Mouse (Mus musculus) midbrain, embryonic 12.5 days (tissue): Measurements from ENCODE around the gene Phox2a. TPM values are rescaled to one million over a fixed set of nuclear protein-coding genes. Genes with fewer than 3 reads are reported as not detected.

Experiments used
- ATAC-seq: fragments of 200-750 bp; cut with Nextera tagmentation; 2 replicates; pipeline ENCODE4 v1.8.0; 2017; ENCODE audit warnings: low read depth, moderate TSS enrichment, moderate library complexity; ENCODE audit not compliant: low FRiP score
- H3K27ac ChIP-seq: fragments of 300-500 bp; sonication (generic); replicated peaks from 2 replicates; pipeline ENCODE4 v1.5.1; 2016; ENCODE audit warnings: mild to moderate bottlenecking
- H3K27me3 ChIP-seq: fragments of 300-500 bp; sonication (generic); 2 replicates; pipeline ENCODE4 v1.6.1; 2016; ENCODE audit warnings: mild to moderate bottlenecking
- H3K36me3 ChIP-seq: fragments of 300-500 bp; sonication (generic); 2 replicates; pipeline ENCODE4 v1.6.1; 2016
- H3K4me1 ChIP-seq: fragments of 300-500 bp; sonication (generic); 2 replicates; pipeline ENCODE4 v1.6.1; 2016
- H3K4me2 ChIP-seq: fragments of 300-500 bp; sonication (generic); replicated peaks from 2 replicates; pipeline ENCODE4 v1.6.1; 2016; ENCODE audit warnings: mild to moderate bottlenecking, moderate library complexity
- H3K4me3 ChIP-seq: fragments of 300-500 bp; sonication (generic); 2 replicates; pipeline ENCODE4 v1.5.1; 2016; ENCODE audit warnings: mild to moderate bottlenecking
- H3K9ac ChIP-seq: fragments of 300-500 bp; sonication (generic); replicated peaks from 2 replicates; pipeline ENCODE4 v1.6.1; 2016; ENCODE audit warnings: mild to moderate bottlenecking, moderate library complexity
- H3K9me3 ChIP-seq: fragments of 300-500 bp; sonication (generic); 2 replicates; pipeline ENCODE4 v1.6.1; 2016; ENCODE audit warnings: mild to moderate bottlenecking
- WGBS: fragments of 180-500 bp; shearing (Covaris S2); methylation state at CpG from one replicate; pipeline ENCODE4 v1.1.7; 2016; 5-methylcytosine and 5-hydroxymethylcytosine counted together
- polyA plus RNA-seq: library from polyadenylated mRNA; unstranded; fragments of >200 nt; fragmentation: Nextera tagmentation; extraction: Ambion mirVana; gene quantifications from 2 replicates; pipeline ENCODE4 v1.2.1, GENCODE M21; 2016

The Phox2a gene
- polyA plus RNA-seq, 1 experiment from 2014 or later = 0.43 TPM

- Histone ChIP-seq H3K36me3 (peaks cover 68% of the 10 kb centered on the region), H3K27me3 (no peaks in the 10 kb centered on the region), H3K9ac (no peak overlapping the region), H3K9me3 (no peaks in the 10 kb centered on the region), H3K27ac (no peak overlapping the region), H3K4me1 (peaks cover 19% of the 10 kb centered on the region), H3K4me3 (no peak overlapping the region), H3K4me2 (no peak overlapping the region)
- no peak for ATAC-seq
- 92% methylated on average over 8 of the region's 8 CpGs for WGBS
Measured at GRCm38 (mm10) chr7:101831437-101831836, 13.3 kb downstream of the Phox2a start.

DNA sequence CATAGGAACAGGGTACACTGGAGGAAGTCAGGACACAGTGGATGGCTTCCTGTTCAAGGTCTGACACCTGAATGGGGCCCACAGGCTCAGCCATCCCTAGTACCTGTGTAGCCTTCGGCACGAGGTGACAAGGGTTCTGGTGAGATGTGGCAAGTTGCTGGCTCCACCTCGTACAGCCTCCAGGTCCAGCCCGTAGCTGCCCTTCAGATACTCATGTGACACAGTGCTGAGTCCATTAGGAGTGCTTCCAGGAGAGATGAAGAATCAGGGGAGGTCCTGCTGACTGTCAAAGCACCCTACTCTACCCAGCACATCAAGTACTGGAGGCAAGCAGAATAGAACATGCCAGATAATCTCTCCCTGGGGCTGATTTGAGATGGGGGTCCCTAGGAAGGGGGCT lies 14.3 kb downstream of the Phox2a start:
- Histone ChIP-seq H3K9me3 (no peaks in the 10 kb centered on the region), H3K27me3 (no peaks in the 10 kb centered on the region), H3K36me3 (peaks cover 59% of the 10 kb centered on the region), H3K4me1 (peaks cover 19% of the 10 kb centered on the region), H3K4me2 (no peak overlapping the region), H3K4me3 (no peak overlapping the region), H3K9ac (no peak overlapping the region), H3K27ac (no peak overlapping the region)
- no peak for ATAC-seq
- 94% methylated on average over 4 of the region's 4 CpGs for WGBS

GRCm38 (mm10) chr7:101833352-101833751 lies 15.2 kb downstream of the Phox2a start:
- Histone ChIP-seq H3K36me3 (peaks cover 49% of the 10 kb centered on the region), H3K27ac (no peak overlapping the region; the same call in 1 of the 2 replicates)

DNA sequence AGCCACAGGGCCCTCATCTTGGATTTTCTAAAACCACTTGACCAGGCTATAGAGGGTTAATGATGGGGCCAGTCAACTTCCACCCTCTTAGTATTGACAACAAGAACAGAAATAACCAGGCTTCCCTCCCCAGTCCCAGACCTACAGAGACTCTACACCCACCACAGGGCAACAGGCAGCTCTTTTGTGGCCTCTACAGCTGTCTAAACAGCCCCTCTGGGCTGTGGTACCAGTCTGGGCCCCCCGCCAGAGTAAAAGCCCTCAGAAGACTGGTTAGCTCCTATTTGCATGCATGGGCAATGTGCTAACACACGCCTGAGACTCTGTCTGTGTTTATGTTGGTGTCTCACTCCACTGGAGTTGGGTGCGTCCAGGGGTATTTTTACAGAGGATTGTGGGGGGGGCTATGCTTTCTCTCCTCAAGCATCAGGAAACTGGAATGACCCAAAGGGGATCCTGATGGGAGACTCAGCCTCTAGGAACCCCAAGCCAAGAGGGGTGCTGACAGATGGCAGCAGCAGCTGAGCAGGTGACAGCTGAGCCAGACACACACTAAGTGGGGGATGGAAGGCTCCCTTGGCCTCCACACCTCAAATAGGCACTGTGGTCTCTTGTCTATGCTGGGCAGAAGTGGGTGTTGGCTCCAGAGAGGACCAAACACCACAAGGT lies 15.9 kb downstream of the Phox2a start:
- Histone ChIP-seq H3K4me3 (no peak overlapping the region), H3K4me1 (peaks cover 28% of the 10 kb centered on the region), H3K36me3 (peaks cover 42% of the 10 kb centered on the region), H3K9ac (no peak overlapping the region; the same call in 1 of the 2 replicates), H3K27ac (peak overlapping the region; percentile 64), H3K9me3 (no peaks in the 10 kb centered on the region), H3K27me3 (no peaks in the 10 kb centered on the region; the same call in 1 of the 2 replicates), H3K4me2 (peak overlapping the region; percentile 91)
- ATAC-seq = no peak
- 60% methylated on average over 3 of the region's 3 CpGs for WGBS

More at GRCm38 (mm10) chr7:101833352-101833751, 15.2 kb downstream of the Phox2a start:
- Histone ChIP-seq H3K4me1 (peaks cover 22% of the 10 kb centered on the region), H3K9ac (no peak overlapping the region), H3K27me3 (no peaks in the 10 kb centered on the region), H3K9me3 (no peaks in the 10 kb centered on the region), H3K4me3 (no peak overlapping the region), H3K4me2 (no peak overlapping the region)
- 69% methylated on average over 5 of the region's 5 CpGs for WGBS
- no peak for ATAC-seq

DNA sequence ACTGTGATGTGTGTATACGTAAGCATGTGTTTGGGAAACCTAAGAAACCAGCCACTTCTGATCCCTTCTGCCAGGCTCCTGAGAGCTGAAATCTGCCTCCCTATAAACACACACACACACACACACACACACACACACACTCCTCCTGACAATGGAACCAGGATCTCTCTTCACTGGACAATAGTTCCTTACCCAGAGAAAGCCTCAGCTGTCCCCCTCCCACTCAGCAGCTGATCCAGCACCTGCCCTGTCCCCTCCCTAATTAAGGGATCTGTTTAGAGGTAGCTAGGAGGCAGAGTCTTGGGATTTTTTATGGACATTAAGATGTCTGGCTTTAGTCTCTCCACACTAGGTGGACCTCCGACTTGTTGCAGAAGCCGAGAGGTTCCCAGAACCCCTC lies 16.8 kb downstream of the Phox2a start:
- H3K4me3 ChIP-seq = peak overlapping the region; percentile 74
- peak overlapping the region; percentile 91 for H3K4me2 ChIP-seq
- H3K27ac ChIP-seq = peak overlapping the region; percentile 64
- peaks cover 33% of the 10 kb centered on the region for H3K36me3 ChIP-seq
- no peaks in the 10 kb centered on the region for H3K9me3 ChIP-seq
- no peaks in the 10 kb centered on the region; the same call in 1 of the 2 replicates for H3K27me3 ChIP-seq
- peak overlapping the region; percentile 11; the same call in 1 of the 2 replicates for H3K9ac ChIP-seq
- WGBS = 61% methylated on average over 3 of the region's 3 CpGs
- ATAC-seq = no peak
- peaks cover 28% of the 10 kb centered on the region for H3K4me1 ChIP-seq

DNA sequence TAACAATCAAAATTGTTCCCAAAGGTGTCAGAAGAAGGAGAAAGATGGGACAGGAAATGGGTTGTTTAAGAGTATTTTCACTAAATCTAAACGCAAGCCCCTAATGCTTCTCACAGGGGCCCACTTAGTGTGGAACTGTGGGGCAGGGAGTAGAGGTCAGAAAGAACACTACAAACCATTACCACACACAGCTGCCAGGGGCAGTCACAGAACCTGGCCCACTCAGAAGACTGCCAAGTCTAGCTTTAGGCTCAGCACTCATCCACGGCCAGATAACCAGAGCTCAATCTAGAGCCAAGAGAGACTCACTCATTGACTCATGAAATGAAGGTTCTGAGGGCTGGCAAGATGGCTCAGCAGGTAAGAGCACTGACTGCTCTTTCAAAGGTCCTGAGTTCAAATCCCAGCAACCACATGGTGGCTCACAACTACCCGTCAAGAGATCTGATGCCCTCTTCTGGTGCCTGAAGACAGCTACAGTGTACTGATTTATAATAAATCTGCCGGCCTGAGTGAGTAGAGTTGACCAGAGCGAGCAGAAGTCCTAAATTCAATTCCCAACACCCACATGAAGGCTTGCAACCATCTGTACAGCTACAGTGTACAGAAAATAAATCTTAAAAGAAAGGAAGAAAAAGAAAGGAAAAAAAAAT lies 17.5 kb downstream of the Phox2a start:
- Histone ChIP-seq H3K9ac (peak overlapping the region; percentile 91), H3K36me3 (peaks cover 27% of the 10 kb centered on the region), H3K4me1 (peaks cover 28% of the 10 kb centered on the region), H3K4me2 (peak overlapping the region; percentile 91), H3K4me3 (peak overlapping the region; percentile 74), H3K9me3 (no peaks in the 10 kb centered on the region), H3K27ac (peak overlapping the region; percentile 85), H3K27me3 (no peaks in the 10 kb centered on the region; the same call in 1 of the 2 replicates)
- ATAC-seq = no peak
- WGBS = 47% methylated on average over 5 of the region's 5 CpGs

DNA sequence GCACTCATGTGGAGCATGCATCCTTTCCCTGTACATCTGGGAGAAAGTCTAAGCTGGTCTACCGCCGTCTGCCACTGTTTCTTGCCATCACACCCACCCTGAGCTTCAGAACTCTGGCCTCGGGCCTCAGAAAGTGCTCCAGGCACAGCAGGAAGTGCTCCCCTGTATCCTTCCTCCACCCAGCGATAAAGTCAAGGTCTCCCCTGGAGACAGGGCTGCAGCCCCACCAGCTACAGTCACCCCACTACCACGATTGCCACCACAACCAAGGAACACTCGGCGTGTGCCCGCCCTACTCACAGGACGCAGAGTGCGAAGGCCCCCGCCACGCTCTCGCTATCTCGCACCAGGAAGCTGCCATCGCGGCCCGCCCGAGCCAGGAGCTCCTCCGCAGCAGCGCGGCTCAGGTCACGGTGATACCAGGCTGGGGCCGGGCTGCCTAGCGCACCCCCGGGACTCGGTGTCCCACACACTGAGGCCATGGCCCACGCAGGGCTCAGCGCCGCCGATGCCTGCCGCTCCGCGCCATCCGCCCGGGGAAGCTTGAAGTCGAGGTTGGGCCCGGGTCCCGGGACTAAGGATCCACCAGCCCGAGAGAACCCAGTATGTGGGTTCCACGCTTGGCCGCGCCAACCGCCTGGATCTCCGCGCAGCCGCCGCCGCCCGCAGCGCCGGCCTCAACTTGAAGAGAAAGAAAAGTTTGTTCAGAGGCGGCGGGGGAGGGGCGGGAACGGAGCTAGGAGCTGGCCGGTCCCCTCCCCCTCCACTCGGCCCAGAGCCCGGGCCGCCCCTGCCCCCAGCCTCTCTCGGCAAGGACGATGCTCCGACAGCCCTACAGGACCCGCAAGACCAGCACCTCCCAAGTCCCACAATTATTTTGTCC lies 18.4 kb downstream of the Phox2a start:
- H3K9me3 ChIP-seq = no peaks in the 10 kb centered on the region
- H3K4me3 ChIP-seq = peak overlapping the region; percentile 74
- peaks cover 28% of the 10 kb centered on the region for H3K4me1 ChIP-seq
- H3K27me3 ChIP-seq = no peaks in the 10 kb centered on the region; the same call in 1 of the 2 replicates
- peak; percentile 64 for ATAC-seq
- H3K27ac ChIP-seq = peak overlapping the region; percentile 85
- WGBS = under 1% methylated on average over 62 of the region's 63 CpGs
- peaks cover 17% of the 10 kb centered on the region for H3K36me3 ChIP-seq
- peak overlapping the region; percentile 91 for H3K4me2 ChIP-seq
- peak overlapping the region; percentile 91 for H3K9ac ChIP-seq

- H3K4me2 ChIP-seq = peak overlapping the region; percentile 91
- no peaks in the 10 kb centered on the region for H3K9me3 ChIP-seq
- WGBS = under 1% methylated on average over 20 of the region's 20 CpGs
- peak overlapping the region; percentile 91 for H3K9ac ChIP-seq
- peaks cover 11% of the 10 kb centered on the region for H3K36me3 ChIP-seq
- peak overlapping the region; percentile 74 for H3K4me3 ChIP-seq
- ATAC-seq = peak; percentile 10; the same call in 1 of the 2 replicates
- no peaks in the 10 kb centered on the region; the same call in 1 of the 2 replicates for H3K27me3 ChIP-seq
- H3K27ac ChIP-seq = peak overlapping the region; percentile 85
- H3K4me1 ChIP-seq = peaks cover 28% of the 10 kb centered on the region
Measured at GRCm38 (mm10) chr7:101837154-101837605, 19.1 kb downstream of the Phox2a start.

GRCm38 (mm10) chr7:101837606-101838471 lies 19.7 kb downstream of the Phox2a start, which contains the start of gene Inppl1:
Inppl1 (minus strand) TSS chr7:101838229.
- Histone ChIP-seq H3K4me3 (peak within 1 kb of the TSS; percentile 74), H3K9me3 (no peaks in the 10 kb centered on the region), H3K27me3 (no peaks in the 10 kb centered on the region; the same call in 1 of the 2 replicates), H3K9ac (peak within 1 kb of the TSS; percentile 91), H3K27ac (peak within 1 kb of the TSS; percentile 85), H3K4me2 (peak within 1 kb of the TSS; percentile 91), H3K36me3 (peaks cover 4% of the 10 kb centered on the region), H3K4me1 (peaks cover 28% of the 10 kb centered on the region)
- peak; percentile 75 for ATAC-seq
- under 1% methylated on average over 64 of the region's 64 CpGs for WGBS

- Histone ChIP-seq H3K4me3 (no peak overlapping the region), H3K27ac (no peak overlapping the region), H3K4me2 (no peak overlapping the region), H3K36me3 (no peaks in the 10 kb centered on the region), H3K4me1 (no peaks in the 10 kb centered on the region), H3K9ac (no peak overlapping the region), H3K9me3 (no peaks in the 10 kb centered on the region), H3K27me3 (no peaks in the 10 kb centered on the region)
- ATAC-seq = no peak
- 81% methylated on average over 6 of the region's 6 CpGs for WGBS
Measured at GRCm38 (mm10) chr7:101844186-101844585, 26.1 kb downstream of the Phox2a start.

GRCm38 (mm10) chr7:101847934-101848333 lies 29.8 kb downstream of the Phox2a start:
- Histone ChIP-seq H3K27me3 (no peaks in the 10 kb centered on the region), H3K4me2 (no peak overlapping the region), H3K27ac (no peak overlapping the region), H3K36me3 (no peaks in the 10 kb centered on the region), H3K4me3 (no peak overlapping the region), H3K4me1 (no peaks in the 10 kb centered on the region), H3K9ac (no peak overlapping the region), H3K9me3 (no peaks in the 10 kb centered on the region)
- WGBS = 95% methylated on average over 1 of the region's 1 CpGs
- ATAC-seq = no peak
